Mouse (Mus musculus): ENCODE measurements around the gene Galnt18. TPM values are rescaled to one million over a fixed set of nuclear protein-coding genes. Genes with fewer than 3 reads are reported as not detected.

Gene Galnt18
- polyA plus RNA-seq, 1 experiment, result 4.9 TPM

- Histone ChIP-seq H3K36me3 (ENCODE audit: control insufficient read depth, insufficient read depth, low read length) (no peaks in the 10 kb centered on the region), H3K4me1 (ENCODE audit: control insufficient read depth, insufficient read depth, insufficient read length) (no peaks in the 10 kb centered on the region), H3K27ac (ENCODE audit: insufficient read depth, low read length) (no peak overlapping the region), H3K4me3 (ENCODE audit: extremely low read depth, insufficient read depth, insufficient read length) (no peak overlapping the region), H3K27me3 (ENCODE audit: control insufficient read depth, insufficient read depth, low read length) (no peaks in the 10 kb centered on the region)
- no peak for TF ChIP-seq CTCF (IDR thresholded peaks at IDR 0.05; ENCODE audit: extremely low read depth, insufficient read depth, insufficient read length, insufficient replicate concordance)
- TF ChIP-seq POLR2A (IDR thresholded peaks at IDR 0.05; ENCODE audit: low read depth, low read length), result no peak
- no peak for DNase-seq (ENCODE audit: low read depth in 1 of 2, low spot score in 2 of 2)
- 85% methylated on average over 8 of the region's 8 CpGs for WGBS
Measured at GRCm38 (mm10) chr7:111730346-111731269, 49.2 kb downstream of the Galnt18 start.

GRCm38 (mm10) chr7:111726928-111727327 lies 52.8 kb downstream of the Galnt18 start:
- 49% methylated on average over 2 of the region's 2 CpGs for WGBS
- Histone ChIP-seq H3K27me3 (ENCODE audit: control insufficient read depth, insufficient read depth, low read length) (no peaks in the 10 kb centered on the region), H3K36me3 (ENCODE audit: control insufficient read depth, insufficient read depth, low read length) (no peaks in the 10 kb centered on the region), H3K4me1 (ENCODE audit: control insufficient read depth, insufficient read depth, insufficient read length) (no peaks in the 10 kb centered on the region), H3K4me3 (ENCODE audit: extremely low read depth, insufficient read depth, insufficient read length) (no peak overlapping the region), H3K27ac (ENCODE audit: insufficient read depth, low read length) (no peak overlapping the region)
- DNase-seq (ENCODE audit: low read depth in 1 of 2, low spot score in 2 of 2), result no peak
- TF ChIP-seq POLR2A (IDR thresholded peaks at IDR 0.05; ENCODE audit: low read depth, low read length) (no peak), CTCF (IDR thresholded peaks at IDR 0.05; ENCODE audit: extremely low read depth, insufficient read depth, insufficient read length, insufficient replicate concordance) (no peak)

GRCm38 (mm10) chr7:111724730-111725129 lies 55.0 kb downstream of the Galnt18 start:
- no peaks in the 10 kb centered on the region for H3K36me3 ChIP-seq (ENCODE audit: control insufficient read depth, insufficient read depth, low read length)
- H3K4me1 ChIP-seq (ENCODE audit: control insufficient read depth, insufficient read depth, insufficient read length), result no peaks in the 10 kb centered on the region
- DNase-seq (ENCODE audit: low read depth in 1 of 2, low spot score in 2 of 2), result no peak
- TF ChIP-seq POLR2A (IDR thresholded peaks at IDR 0.05; ENCODE audit: low read depth, low read length) (no peak), CTCF (IDR thresholded peaks at IDR 0.05; ENCODE audit: extremely low read depth, insufficient read depth, insufficient read length, insufficient replicate concordance) (no peak)
- no peaks in the 10 kb centered on the region for H3K27me3 ChIP-seq (ENCODE audit: control insufficient read depth, insufficient read depth, low read length)
- 74% methylated on average over 7 of the region's 7 CpGs for WGBS
- H3K27ac ChIP-seq (ENCODE audit: insufficient read depth, low read length), result no peak overlapping the region
- H3K4me3 ChIP-seq (ENCODE audit: extremely low read depth, insufficient read depth, insufficient read length), result no peak overlapping the region

- no peak overlapping the region for H3K4me3 ChIP-seq (ENCODE audit: extremely low read depth, insufficient read depth, insufficient read length)
- TF ChIP-seq POLR2A (IDR thresholded peaks at IDR 0.05; ENCODE audit: low read depth, low read length) (no peak), CTCF (IDR thresholded peaks at IDR 0.05; ENCODE audit: extremely low read depth, insufficient read depth, insufficient read length, insufficient replicate concordance) (no peak)
- no peaks in the 10 kb centered on the region for H3K27me3 ChIP-seq (ENCODE audit: control insufficient read depth, insufficient read depth, low read length)
- no peaks in the 10 kb centered on the region for H3K4me1 ChIP-seq (ENCODE audit: control insufficient read depth, insufficient read depth, insufficient read length)
- WGBS, result 74% methylated on average over 4 of the region's 4 CpGs
- H3K36me3 ChIP-seq (ENCODE audit: control insufficient read depth, insufficient read depth, low read length), result no peaks in the 10 kb centered on the region
- DNase-seq (ENCODE audit: low read depth in 1 of 2, low spot score in 2 of 2), result no peak
- no peak overlapping the region for H3K27ac ChIP-seq (ENCODE audit: insufficient read depth, low read length)
Measured at GRCm38 (mm10) chr7:111724004-111724403, 55.8 kb downstream of the Galnt18 start.

GRCm38 (mm10) chr7:111721308-111721698 lies 58.5 kb downstream of the Galnt18 start:
- 92% methylated on average over 5 of the region's 5 CpGs for WGBS
- DNase-seq (ENCODE audit: low read depth in 1 of 2, low spot score in 2 of 2), result no peak
- Histone ChIP-seq H3K27ac (ENCODE audit: insufficient read depth, low read length) (no peak overlapping the region), H3K36me3 (ENCODE audit: control insufficient read depth, insufficient read depth, low read length) (no peaks in the 10 kb centered on the region), H3K27me3 (ENCODE audit: control insufficient read depth, insufficient read depth, low read length) (no peaks in the 10 kb centered on the region), H3K4me1 (ENCODE audit: control insufficient read depth, insufficient read depth, insufficient read length) (no peaks in the 10 kb centered on the region), H3K4me3 (ENCODE audit: extremely low read depth, insufficient read depth, insufficient read length) (no peak overlapping the region)
- no peak for TF ChIP-seq CTCF (IDR thresholded peaks at IDR 0.05; ENCODE audit: extremely low read depth, insufficient read depth, insufficient read length, insufficient replicate concordance)
- no peak for TF ChIP-seq POLR2A (IDR thresholded peaks at IDR 0.05; ENCODE audit: low read depth, low read length)

DNA sequence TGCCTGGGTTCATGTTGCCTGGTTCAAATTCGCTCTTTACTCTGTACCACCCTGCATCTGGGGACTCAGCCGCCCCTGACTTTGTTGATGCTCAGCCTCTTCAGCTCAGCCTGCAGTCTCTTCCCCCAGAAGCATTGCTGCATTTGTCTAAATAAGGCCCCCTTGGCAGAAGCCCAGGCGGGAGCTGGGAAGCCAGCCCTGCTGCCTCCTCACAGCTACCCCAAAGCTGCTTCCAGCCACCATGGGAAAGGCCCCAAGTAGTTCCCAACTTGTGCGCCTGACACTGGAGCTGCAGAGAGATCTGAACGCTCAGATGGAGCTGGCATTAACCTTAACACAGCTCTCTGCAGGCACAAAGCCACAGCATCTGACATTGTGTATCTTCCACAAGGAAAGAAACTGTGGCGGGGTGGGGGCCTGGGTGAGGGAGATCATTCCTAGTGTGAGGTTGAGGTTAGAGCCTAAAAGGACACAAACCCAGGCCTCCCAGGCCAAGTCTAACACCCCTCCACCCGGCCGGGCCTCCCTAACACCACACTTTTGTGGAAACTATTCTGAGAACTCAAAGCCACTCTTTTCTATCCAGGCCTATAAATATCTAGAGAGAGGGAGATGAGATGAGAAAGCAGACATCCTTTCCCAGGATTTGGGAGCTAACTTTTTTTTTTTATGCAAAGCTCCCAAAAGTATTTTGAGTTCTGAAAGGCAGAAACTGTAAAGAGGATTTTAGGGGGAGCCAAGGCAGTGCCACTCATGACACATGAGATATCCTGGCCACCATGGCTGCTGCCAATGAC lies 59.1 kb downstream of the Galnt18 start:
- TF ChIP-seq CTCF (IDR thresholded peaks at IDR 0.05; ENCODE audit: extremely low read depth, insufficient read depth, insufficient read length, insufficient replicate concordance) (no peak), POLR2A (IDR thresholded peaks at IDR 0.05; ENCODE audit: low read depth, low read length) (no peak)
- Histone ChIP-seq H3K36me3 (ENCODE audit: control insufficient read depth, insufficient read depth, low read length) (no peaks in the 10 kb centered on the region), H3K27me3 (ENCODE audit: control insufficient read depth, insufficient read depth, low read length) (no peaks in the 10 kb centered on the region), H3K27ac (ENCODE audit: insufficient read depth, low read length) (no peak overlapping the region), H3K4me3 (ENCODE audit: extremely low read depth, insufficient read depth, insufficient read length) (no peak overlapping the region), H3K4me1 (ENCODE audit: control insufficient read depth, insufficient read depth, insufficient read length) (no peaks in the 10 kb centered on the region)
- DNase-seq (ENCODE audit: low read depth in 1 of 2, low spot score in 2 of 2), result no peak
- 89% methylated on average over 8 of the region's 8 CpGs for WGBS

Measured in spleen, adult 2 months (tissue).